Mouse (Mus musculus) large intestine, adult 2 months (tissue): Measurements from ENCODE around the gene Tmem170b. TPM values are rescaled to one million over a fixed set of nuclear protein-coding genes. Genes with fewer than 3 reads are reported as not detected.

ENCODE experiments used
- DNase-seq: peaks from one replicate; pipeline ENCODE4 v3.0.0-alpha.2; 2012; ENCODE audit warnings: low read depth, low spot score
- WGBS: fragments of 180-500 bp; shearing (Covaris S2); methylation state at CpG from one replicate; pipeline ENCODE4 v1.1.7; 2018; 5-methylcytosine and 5-hydroxymethylcytosine counted together
- polyA plus RNA-seq: library from polyadenylated mRNA; depleted of rRNA; stranded (reverse); fragments of >200 nt; gene quantifications from 2 replicates; pipeline ENCODE4 v1.2.3, GENCODE M21; 2012; rRNA removed

Gene Tmem170b
- 2.0 and 3.2 TPM in 2 replicates for polyA plus RNA-seq

DNA sequence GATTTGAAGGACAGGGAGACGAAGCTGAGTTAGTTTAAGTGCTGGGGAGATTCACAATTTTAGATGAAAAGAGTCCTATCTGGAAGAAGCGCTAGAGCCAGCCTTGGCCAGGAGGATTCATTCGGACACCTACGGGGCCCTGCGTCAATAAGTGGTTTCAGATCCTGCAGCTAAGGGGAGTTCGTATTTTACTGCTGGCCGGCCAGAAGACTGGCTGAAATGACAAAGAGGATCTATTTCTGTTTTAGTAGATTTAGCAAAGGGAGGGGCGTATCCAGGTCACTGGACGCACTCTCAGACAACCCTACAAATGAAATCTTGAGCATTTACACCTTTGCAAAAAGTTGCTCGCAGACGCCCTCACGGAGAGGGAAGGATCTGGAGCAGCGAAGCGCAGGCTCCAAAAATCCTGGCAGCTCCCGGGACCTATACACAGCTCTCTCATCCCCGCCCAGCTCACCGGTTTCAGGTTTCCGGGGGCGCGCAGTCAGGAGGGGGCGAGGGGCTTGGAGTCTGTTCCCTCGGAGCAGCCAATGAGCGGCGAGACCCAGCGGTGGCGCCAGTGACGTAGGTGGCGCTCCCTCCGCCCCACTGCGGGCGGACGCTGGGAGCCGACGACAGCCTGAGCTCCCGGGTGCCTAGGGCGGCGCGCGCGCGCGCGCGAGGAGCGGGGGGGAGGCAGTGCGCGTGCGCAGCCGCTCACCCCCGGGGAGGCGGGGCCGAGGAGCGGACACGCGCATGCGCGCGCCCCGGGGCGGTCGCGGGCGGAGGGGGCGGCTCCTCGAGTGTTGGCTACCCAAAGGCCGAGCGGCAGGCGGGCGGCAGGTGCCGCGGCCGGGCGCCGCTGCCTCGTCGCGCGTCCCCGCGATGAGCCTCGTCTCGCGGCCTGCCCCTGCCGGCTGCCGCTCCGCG, at the start of gene Tmem170b:
Gene Tmem170b (plus strand): TSS at position 809 of the 912 bp plus-strand sequence.
- WGBS: 1% methylated on average over 84 of the region's 87 CpGs

DNA sequence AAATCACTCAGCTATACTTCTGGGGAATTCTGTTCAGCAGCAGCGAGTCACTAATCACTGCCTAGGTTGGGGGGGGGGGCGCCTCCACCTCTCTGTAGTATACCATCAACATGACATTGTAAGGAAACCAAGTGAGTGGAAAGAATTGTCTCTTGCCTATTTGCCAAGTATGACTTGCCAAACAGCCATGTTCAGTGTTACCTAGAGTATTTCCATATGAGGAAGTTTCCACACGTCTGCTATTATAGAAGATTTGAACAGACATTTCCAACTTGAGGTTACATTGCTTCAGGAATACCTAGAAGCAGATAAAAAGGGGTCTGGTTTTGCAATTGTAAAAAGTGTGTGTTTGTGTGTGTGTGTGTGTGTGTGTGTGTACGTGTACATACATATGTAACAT, 44.7 kb upstream of the Tmem170b start:
- no peak for DNase-seq
- WGBS: 85% methylated on average over 4 of the region's 4 CpGs

More for the DNA sequence above, at the start of gene Tmem170b:
- DNase-seq: peak; percentile 77

DNA sequence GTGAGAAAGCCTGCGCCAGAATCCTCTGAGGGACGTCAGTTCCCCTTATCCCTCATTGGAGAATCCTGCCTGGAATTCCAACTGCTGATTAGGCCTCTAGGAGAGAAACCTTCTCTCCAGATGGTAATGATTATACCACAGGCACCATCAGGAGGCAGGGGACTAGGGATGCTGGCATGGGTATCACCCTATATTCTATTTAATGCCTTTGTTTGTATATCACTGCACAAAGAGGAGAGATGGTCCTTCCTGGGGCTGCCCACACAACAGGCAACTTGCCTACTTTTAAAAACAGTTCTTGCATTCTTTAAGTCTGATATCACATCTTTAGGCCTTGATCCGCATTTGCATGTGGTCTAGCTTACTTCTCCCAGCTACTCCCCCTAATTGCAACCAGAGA, 37.3 kb upstream of the Tmem170b start:
- no peak for DNase-seq
- WGBS: 89% methylated on average over 3 of the region's 3 CpGs

DNA sequence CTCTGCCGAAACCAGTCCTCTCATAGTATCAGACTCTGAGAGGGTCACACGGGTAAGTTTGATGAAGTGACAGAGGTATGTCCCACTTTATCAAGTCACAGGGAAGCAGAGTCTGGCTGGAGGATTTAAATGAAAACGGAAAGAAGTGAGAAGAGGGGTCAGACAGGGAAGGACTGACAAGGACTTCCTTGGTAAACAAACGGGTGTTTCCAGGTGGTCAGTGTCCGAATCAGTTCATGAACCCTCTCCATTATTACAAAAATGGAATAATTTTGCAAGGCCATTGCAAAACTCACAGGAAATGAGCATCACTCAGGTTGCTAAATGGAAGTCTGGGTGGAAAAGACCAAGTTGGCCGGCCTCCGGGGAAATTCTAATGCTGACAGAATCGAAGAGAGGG, 36.8 kb upstream of the Tmem170b start:
- 85% methylated on average over 8 of the region's 8 CpGs for WGBS
- no peak for DNase-seq

DNA sequence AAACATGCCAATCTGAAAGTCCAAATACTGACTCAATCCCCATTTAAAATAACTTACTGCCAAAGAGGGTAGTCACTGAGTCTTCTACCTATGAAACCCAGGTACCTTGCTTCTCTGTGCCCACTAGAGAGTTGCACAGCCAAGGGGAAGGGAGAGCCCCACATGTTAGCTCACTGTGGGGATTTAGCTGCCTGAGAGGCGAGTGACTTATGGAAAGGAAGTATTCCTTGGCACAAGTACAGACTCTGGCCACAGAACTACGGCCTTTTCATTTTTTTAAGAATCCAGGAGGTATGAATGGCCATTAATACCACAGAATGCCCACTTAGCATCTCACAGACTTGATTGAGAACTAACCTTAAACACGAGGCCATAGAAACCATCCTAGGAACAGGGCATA, 35.9 kb upstream of the Tmem170b start:
- WGBS: 71% methylated on average over 3 of the region's 3 CpGs
- no peak for DNase-seq

DNA sequence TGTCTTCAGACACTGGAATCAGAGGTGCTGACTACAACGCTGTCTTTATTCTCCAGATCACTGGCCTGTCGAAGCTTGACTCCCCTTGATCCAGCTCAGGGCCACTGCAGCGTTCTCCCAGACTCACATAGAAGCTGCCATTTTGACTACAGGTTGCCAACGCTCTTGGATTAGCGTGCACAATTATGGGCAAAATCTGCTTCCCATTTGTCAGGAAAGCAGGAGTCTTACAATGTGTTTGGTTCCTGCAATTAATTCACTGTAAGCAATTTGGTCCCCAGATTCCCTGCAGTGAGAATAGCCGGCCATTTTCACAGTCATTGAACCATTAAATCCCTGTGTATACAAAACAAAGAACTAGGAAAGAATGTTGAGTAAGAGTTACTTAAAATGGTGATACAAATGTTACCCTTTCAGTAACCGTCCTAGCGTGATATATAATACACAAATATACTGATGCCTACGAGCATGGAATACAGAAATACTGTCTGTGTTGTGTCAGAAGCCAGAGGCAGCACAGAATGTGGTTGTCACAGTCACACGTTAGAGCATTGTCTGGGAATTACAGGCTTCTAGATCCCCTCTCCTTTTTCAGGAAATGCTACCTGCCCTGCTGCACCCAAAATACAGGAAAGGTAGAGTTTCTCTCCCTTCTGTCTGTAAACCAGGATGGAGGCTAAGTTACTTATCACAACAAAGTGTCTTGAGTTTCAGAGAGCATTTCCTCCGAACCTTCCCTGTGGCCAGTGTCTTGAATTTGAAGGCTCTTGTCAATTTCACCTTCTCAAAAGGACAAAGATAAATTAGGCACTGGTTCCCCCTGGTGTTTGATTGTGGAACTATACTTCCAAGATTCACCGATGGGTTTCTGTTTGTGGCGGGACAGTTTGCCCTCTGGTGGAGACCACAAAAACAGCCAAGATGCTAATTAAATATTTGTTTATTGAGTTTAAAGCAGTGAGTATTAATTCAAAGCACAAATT, 34.0 kb upstream of the Tmem170b start:
- WGBS: 60% methylated on average over 13 of the region's 13 CpGs
- DNase-seq: peak; percentile 88

DNA sequence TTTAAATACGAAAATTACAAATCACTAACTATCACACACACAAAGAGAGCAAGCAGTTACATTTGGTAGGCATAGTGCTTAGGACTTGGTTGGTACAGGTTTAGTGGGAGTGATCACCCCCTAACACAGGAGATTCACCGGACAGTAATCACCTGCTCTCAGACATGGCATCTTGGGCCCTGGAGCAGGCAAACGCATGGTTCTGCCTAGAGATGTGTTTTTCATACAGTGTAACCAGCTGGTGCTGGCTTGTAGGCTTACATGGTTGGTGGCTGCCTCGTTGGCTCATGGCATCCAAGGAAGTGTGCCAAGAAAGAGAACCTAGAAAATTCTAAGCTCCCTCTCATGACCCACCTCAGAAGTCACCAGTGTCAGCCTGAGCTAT, 33.4 kb upstream of the Tmem170b start:
- no peak for DNase-seq
- 44% methylated on average over 4 of the region's 4 CpGs for WGBS

DNA sequence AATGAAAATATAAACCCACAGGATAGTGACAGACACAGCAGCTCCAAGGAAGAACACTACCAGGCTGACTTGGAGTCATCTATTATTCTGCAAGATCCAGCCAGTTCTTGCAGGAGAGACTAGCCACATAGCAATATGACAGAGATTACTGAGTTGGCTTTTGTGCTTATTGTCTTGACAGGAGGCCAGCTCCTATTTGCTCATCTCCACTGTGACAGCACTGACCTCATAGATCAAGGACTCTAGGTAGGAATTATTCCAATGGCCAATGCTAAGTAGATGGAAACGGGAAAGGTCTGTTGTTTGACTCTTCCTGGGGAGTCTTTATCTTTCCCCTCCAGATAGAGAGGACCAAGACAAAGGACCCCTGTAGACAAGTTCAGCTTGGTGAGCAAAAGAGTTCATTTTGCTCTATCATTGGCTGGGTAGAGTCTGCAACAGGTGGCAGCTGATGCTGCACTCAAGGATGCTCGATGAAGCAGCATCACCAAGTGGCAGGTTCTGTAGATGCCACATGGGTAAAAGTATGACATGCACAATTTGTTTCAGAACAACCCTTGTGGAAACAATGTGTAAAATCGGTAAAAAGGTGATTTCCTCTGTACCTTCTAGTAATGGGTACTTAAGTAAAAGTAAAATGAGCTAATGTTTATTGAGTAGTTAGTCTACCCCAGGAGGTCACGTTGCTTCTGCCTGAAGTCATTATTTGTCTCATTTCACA, 32.4 kb upstream of the Tmem170b start:
- no peak for DNase-seq
- 45% methylated on average over 4 of the region's 4 CpGs for WGBS

DNA sequence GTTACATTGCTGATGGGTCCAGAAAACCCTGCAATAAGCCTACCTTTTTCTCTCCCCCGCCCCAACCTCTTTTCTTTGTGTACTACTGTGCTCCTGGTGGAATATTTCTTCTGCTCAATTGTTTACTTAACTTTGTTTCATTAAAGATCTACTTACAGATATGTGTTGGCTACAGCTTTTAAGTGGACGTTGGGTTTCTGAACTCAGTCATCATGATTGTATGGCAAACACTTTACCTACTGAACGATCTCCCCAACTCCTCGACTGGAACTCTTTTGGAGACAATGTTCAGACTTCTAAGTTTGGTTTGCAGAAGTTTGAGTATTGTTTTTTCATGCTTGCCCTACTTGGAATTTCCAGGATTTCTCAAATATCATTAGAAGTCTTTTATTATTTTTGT, 24.6 kb upstream of the Tmem170b start:
- DNase-seq: no peak
- WGBS: 62% methylated on average over 4 of the region's 4 CpGs

DNA sequence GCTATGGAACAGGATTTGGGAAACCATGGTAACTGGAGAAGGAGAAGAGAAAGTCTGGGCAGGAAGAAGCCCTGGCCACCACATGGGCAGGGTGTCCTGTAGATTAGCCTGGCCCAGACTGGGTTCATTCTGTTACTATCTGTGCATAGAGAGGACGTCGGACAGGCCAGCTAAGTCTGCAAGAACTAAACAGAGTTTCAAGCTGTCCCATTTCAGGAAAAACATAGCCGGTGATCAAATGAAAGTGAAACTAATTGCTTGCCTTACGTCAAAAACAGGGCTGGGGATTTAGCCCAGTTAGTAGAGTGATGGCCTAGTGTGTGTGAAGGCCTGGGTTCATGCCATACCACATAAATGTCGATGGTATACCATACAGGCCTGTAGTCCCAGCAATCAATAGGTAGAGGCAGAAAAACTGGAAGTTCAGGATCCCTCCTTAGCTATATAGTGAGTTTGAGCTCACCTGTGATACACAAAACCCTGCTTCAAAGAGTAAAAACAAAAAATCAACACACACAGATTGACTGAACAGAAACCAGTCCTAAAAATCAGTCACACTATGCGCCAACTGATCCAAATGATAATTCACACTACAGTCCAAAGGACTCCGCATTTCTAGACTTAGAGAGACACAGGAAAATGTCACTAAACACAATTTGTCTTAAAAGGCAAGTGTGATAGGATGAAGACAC, 21.9 kb upstream of the Tmem170b start:
- no peak for DNase-seq
- 34% methylated on average over 7 of the region's 7 CpGs for WGBS

DNA sequence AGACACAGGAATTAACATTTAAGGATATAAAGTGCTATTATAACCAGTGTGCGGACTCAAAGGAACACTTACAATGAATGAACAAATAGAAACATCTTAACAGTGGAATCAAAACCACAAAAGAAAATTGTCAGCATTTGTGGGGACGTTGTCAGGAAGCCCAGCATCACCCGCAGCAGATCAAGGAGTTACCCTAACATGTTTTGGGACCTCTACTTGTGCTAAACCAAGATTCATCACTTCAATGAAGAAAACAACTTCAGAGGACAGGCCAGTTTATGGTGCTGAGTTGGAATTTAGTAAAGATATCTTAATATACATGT, 21.4 kb upstream of the Tmem170b start:
- DNase-seq: no peak
- 90% methylated on average over 3 of the region's 3 CpGs for WGBS

DNA sequence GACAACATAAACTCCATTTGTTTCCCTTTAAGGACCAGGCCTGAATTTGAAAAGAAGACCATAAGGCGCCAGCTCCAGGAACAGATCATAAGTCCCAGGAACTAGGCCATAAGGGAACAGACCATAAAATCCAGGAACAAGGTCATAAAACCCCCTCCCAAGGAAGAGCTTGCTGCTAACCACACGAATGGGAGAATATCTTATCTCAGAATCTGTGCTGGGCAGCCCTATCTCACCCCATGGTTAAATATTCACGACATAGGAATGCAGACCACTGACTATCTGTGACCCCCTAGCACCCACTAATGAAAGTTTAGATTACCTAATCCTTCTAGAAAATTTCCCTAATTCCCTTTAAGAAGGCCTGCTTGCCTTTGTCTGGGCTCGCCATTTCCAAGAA, 20.8 kb upstream of the Tmem170b start:
- no peak for DNase-seq
- WGBS: 53% methylated on average over 4 of the region's 4 CpGs

DNA sequence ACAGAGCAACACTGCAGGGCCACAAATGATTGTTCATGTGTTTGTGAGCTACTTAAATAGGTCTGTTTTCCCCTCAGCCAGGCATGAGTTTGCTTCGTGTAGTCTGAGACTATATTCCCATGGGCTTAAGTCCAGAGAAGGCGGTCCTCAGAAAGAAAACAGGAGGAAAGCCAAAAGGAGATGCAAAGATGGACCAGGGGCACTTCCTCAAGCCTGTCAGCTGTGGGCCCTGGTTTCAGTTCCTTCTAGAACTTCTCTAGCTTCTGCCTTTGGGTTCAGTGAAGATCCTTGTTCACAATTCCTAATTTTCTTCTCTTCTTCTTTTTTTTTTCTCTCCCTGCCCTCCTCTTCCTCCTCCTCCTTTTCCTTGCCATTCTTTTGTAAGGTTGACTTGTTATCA, 9.0 kb upstream of the Tmem170b start:
- DNase-seq: no peak
- 24% methylated on average over 2 of the region's 2 CpGs for WGBS

DNA sequence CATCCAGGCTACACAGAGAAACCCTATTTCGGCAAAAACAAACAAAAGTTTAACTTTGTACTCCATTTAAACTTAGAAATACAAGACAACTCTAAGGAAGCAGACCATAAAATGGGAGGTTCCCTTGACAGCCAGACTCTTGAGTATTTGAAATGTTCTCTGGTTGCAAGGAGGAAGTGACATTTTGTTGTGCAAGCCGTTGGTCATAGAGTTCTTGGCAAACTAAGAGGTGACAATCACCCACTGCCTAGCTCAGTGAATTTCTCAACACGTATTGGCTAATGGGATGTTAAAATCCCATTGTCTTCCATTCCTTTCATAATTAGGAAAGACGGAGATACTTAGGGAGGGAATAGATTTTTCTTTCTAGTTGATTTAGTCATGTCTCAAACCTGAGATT, 5.7 kb upstream of the Tmem170b start:
- no peak for DNase-seq
- 36% methylated on average over 4 of the region's 4 CpGs for WGBS

DNA sequence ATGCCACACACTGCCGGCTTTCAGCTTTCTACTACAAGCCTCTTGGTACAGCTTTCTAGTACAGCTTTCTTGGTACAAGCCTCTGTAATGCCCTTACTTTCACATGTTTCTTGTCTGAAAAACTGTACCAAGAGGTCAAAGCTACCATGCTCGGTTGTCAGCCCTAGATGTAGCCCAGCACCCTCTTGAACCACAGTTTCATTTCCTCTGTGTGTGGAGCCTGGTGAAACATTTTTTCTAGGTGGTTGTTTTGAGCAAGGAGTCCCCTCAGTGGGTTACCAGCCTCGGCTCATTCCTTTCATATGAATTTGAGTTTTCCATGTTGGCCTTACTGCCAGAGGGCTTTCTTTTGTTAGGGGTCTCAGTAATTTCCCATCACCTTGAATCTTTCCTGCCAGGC, 4.7 kb upstream of the Tmem170b start:
- no peak for DNase-seq
- WGBS: 85% methylated on average over 3 of the region's 3 CpGs

DNA sequence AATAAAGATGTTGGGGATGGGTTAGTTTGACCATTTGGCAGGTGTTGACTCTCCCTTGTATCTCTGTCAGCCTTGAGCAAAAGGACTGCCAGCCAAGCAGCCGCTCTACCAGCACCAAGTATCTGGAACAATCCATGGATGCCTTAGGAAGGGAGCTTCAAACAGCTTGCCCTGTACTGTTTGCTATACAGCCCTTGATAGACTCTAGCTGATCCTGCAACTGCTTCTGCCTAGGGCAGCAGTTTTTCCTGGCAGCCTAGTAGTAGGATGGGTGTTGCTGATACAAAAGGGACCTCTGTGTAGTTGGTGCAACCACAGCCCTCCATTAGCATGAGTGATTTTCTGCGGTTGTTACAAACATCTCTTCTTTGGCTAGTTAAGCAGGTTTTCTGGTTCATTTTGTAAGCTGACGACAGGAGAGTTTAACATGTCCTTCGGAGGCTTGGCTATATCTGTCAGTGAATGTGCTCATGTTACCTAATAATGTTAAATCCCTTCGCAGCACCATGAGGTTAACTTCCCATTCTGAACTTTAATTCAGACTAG, 1.7 kb upstream of the Tmem170b start:
- 90% methylated on average over 5 of the region's 5 CpGs for WGBS
- no peak for DNase-seq

DNA sequence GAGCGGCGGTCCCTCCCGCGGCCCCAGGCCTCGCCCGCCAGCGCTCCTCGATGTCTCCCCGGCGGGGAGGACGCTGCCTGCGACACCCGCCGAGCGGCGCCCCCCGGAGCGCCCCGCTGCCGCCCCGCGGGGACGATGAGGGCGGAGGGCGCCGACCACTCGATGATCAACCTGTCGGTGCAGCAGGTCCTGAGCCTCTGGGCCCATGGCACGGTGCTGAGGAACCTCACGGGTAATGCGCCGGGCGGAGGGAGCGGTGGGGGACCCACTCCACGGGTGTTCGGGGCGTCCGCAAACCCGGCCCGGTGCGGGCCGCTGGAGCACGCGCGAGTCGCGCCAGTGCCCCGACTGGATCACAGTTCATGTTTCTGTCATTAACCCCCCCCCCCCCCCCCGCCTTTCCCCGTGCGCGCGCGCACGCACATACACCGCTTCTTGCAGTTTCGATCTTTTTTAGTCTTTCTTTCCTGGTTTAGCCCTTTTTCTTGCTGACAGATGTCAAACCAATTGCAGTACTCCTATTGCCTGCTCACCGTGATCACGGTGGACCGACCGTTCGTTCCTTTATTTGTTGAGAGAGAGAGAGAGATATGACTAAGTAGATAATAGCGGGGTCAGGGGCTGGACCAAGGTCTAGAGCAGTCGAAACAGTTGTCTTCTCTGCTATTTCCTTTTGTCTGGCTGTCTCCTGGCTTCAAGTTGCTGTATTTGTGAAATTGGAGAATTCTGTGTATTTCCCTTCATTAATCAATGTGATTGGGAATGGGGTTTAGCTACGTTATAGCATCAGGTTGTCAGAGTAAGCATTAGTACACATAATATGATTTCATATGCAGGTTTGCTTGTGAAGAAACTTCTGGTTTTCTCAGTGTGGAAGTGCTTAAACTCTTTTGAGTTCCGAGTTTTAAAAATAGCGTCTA, 634 bp downstream of the Tmem170b start:
- WGBS: under 1% methylated on average over 59 of the region's 67 CpGs
- DNase-seq: no peak

DNA sequence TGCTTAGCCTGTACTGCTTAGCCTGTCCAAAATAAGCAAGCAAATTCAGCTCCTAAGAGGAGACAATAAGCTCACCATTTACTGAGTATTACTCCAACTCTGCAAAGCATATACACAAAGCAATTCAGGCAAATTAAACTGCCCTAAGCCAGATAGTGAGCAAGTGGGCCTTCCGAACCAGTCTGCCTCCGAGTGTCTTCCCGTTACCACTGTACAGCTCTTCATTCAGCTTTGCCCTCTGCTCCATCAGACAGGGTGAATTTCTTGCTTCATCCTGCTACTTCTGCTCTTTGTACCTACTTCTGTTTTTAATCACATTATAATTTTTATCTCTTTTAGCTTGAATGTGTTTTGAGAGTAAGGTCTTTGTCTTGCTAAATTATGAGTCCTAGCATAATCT, 1.9 kb downstream of the Tmem170b start:
- WGBS: 78% methylated on average over 3 of the region's 3 CpGs
- no peak for DNase-seq
